Mouse (Mus musculus): ENCODE measurements around the gene Syngr1.

DNA sequence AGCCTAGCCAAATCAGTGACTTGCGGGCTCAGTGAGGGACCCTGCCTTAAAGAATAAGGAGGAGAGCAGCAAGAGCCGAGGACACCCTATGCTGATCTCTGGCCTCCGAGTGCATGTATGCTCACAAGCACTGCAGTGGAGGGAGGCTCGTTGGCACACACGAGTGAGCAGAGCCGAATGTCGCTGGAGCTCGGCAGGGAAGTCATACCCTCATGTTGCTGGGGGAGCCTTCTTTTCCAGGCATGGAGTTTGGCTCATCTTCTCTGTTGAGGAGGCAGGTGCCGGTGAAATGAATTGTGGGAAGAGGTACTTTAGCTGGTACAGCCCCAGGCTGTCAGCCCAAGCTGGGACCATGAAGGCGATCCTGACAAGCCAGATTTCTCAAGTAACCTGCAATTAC lies 5.3 kb downstream of the Syngr1 start:
- TF ChIP-seq CTCF (IDR thresholded peaks at IDR 0.05; ENCODE audit: low read depth, low read length) = no peak
- no peak for TF ChIP-seq POLR2A (IDR thresholded peaks at IDR 0.05; ENCODE audit: borderline replicate concordance, low read depth, low read length)

Measured in bone marrow macrophage, adult 2 months (primary cell).